Mouse (Mus musculus) macrophage (primary cell): Measurements from ENCODE around the gene Ppm1j. TPM values are rescaled to one million over a fixed set of nuclear protein-coding genes. Genes with fewer than 3 reads are reported as not detected.

Experiments used
- H3K27ac ChIP-seq: fragments of 350-480 bp; formaldehyde crosslinking; 2 replicates; pipeline ENCODE4 v1.9.0; 2021
- H3K36me3 ChIP-seq: fragments of 350-480 bp; formaldehyde crosslinking; 2 replicates; pipeline ENCODE4 v1.9.0; 2021; ENCODE audit errors: inconsistent target
- H3K4me3 ChIP-seq: fragments of 350-480 bp; formaldehyde crosslinking; 2 replicates; pipeline ENCODE4 v1.9.0; 2021; ENCODE audit errors: inconsistent target
- H3K79me2 ChIP-seq: fragments of 350-480 bp; formaldehyde crosslinking; 2 replicates; pipeline ENCODE4 v1.9.0; 2021; ENCODE audit errors: inconsistent target
- whole genome bisulfite sequencing: methylation state at CpG from one replicate; pipeline ENCODE4 v1.1.7; 2026; ENCODE audit warnings: inconsistent platforms; ENCODE audit not compliant: missing documents; 5-methylcytosine and 5-hydroxymethylcytosine counted together
- polyA plus RNA-seq: library from polyadenylated mRNA; stranded (reverse); fragments of 250-400 nt; gene quantifications from 3 replicates; pipeline ENCODE4 v1.2.4, GENCODE M21; 2018; ENCODE audit warnings: inconsistent platforms

Ppm1j gene
- polyA plus RNA-seq, 1 experiment from 2014 or later = 0.10 TPM

DNA sequence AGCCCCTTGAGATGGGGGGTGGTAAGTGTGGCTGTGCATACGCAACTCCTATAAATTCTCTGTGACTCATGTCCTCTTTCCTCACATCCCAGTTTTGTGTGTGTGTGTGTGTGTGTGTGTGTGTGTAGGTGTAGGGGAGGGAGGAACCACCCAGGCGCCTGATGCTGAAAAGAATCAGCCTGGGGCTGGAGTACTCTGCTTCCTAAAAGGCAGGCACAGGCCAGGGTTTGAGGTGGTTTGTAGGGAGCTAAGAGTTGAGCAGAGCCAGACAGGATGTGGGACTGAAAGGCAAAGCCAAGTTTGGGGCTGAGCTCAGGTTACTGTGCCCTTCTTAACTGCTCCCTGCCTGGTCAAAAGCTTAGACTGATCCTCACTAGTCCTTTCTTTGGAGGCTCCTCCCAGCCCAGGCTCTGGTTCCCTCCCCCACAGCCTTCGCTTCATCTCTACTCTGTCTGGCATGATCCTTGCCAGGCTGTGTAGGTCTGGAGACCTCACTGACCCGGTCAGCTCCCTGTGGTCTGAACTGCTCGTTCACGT lies 9.6 kb downstream of the Ppm1j start:
- Histone ChIP-seq H3K27ac (no peak overlapping the region), H3K79me2 (no peaks in the 10 kb centered on the region), H3K4me3 (no peak overlapping the region), H3K36me3 (peaks cover 9% of the 10 kb centered on the region; the same call in 1 of the 2 replicates)
- 77% methylated on average over 6 of the region's 6 CpGs for WGBS

DNA sequence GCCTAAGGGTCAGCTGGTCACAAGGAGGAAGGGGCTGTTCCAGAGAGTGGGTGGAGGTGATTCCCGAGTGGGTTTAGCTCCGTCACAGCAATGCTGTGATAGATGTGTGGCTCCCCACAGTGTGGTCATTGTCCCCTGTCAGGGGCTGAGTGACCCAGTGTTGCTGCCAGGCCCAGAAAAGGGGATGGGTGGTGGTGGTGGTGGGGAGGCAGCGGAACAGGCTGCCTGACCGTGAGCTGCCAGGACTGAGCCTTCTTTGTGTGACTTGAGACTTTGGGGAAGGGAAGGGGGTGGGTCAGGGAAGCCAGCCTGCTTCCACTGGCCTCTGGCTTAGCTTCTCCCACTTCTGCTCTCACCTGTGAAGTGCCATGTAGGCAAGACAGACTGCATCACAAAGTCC lies 10.2 kb downstream of the Ppm1j start:
- Histone ChIP-seq H3K36me3 (peaks cover 15% of the 10 kb centered on the region; the same call in 1 of the 2 replicates), H3K4me3 (no peak overlapping the region), H3K27ac (no peak overlapping the region), H3K79me2 (no peaks in the 10 kb centered on the region)
- 95% methylated on average over 4 of the region's 4 CpGs for WGBS

DNA sequence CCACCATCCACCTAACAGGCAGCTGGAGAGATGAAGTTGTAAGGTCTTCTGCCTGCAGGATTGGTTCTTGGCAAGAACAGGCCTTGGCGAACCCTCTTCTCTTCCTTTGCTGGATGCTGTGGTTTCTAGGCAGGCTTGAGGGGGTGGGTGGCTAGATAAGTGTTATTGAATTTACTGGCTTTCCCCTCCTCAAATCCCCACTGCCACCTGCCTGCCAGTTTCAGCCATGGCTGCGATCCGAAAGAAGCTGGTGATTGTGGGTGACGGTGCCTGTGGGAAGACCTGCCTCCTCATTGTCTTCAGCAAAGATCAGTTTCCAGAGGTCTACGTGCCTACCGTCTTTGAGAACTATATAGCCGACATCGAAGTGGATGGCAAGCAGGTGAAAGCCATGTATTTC lies 10.8 kb downstream of the Ppm1j start:
- peaks cover 21% of the 10 kb centered on the region for H3K36me3 ChIP-seq
- H3K79me2 ChIP-seq = no peaks in the 10 kb centered on the region
- H3K4me3 ChIP-seq = no peak overlapping the region
- no peak overlapping the region for H3K27ac ChIP-seq
- WGBS = 94% methylated on average over 8 of the region's 8 CpGs

DNA sequence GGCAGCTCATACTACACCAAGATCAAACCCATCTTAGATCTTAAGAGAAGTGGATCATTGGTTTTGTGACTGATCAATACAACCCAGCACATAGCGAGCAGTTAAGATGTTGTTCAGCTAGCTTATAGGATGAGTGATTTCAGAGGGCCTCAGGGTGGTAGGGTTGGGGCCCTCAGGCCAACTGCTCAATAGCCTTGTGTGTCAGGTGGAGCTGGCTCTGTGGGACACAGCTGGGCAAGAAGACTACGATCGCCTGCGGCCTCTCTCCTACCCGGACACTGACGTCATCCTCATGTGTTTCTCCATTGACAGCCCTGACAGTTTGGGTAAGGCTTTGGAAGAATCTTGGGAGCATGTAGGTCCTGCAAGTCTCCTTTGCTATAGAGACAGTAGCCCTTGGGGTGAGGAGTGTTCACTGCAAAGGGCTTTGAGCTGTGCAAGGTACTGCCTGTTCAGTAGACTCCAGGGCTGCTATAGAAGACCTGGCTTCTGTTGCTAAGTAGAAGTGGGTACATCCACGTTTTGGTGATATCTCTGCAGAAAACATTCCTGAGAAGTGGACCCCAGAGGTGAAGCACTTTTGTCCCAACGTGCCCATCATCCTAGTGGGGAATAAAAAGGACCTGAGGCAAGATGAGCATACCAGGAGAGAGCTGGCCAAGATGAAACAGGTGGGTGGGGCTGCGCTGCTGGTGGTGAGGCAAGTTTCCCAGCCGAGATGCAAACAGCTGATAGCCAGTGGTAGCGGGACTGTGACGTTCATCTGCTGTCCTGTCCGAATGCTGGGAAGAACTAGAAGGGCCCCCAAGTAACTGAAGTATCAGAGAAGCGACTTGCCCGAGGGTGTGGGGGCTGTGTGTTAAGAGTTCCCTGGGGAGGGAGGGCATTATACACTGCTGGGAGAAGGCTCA lies 11.8 kb downstream of the Ppm1j start:
- no peak overlapping the region for H3K27ac ChIP-seq
- peaks cover 29% of the 10 kb centered on the region for H3K36me3 ChIP-seq
- WGBS = 94% methylated on average over 15 of the region's 15 CpGs
- H3K4me3 ChIP-seq = no peak overlapping the region
- no peaks in the 10 kb centered on the region for H3K79me2 ChIP-seq

DNA sequence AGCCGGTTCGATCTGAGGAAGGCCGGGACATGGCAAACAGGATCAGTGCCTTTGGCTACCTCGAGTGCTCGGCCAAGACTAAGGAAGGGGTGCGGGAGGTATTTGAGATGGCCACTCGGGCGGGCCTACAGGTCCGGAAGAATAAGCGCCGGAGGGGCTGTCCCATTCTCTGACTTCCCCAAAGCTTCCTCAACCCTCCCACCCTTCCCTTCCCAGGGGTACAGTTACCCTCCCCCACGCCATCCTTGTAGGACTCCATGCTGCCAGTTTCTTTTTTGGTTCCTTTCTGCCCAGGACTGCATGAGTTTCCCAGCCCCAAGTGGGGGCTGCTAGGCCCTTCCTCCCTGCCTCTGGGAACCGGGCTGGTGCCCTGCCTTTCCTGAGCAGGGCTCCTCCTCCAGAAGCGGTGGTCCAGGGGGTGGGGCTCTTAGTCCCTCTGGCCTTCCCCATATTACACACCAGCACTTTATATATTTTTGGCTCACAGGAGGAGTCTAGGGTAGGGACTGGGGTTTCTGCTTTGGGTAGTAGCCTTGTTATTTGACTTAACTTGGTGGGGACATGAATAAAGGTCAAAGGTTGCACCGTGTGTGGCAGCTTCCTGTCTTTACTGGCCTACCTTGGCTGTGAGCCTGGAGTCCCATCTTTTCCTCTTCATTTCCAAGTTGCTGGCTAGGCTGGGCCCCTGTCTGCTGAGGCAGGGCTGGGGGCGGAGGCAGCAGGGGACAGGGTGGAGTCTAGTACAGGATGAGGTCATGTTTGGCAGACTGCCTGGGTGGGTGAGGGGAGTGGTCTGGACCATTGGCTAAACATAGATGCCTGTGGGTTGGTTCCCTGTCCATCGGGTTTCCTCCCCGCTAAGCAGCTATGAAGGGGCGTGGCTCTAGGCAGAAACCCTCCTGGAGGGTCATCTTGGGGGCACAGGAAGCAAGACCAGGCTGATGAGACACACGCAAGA lies 13.3 kb downstream of the Ppm1j start:
- Histone ChIP-seq H3K4me3 (no peak overlapping the region), H3K27ac (peak overlapping the region; percentile 41), H3K79me2 (no peaks in the 10 kb centered on the region), H3K36me3 (peaks cover 38% of the 10 kb centered on the region)
- WGBS = 70% methylated on average over 20 of the region's 20 CpGs

DNA sequence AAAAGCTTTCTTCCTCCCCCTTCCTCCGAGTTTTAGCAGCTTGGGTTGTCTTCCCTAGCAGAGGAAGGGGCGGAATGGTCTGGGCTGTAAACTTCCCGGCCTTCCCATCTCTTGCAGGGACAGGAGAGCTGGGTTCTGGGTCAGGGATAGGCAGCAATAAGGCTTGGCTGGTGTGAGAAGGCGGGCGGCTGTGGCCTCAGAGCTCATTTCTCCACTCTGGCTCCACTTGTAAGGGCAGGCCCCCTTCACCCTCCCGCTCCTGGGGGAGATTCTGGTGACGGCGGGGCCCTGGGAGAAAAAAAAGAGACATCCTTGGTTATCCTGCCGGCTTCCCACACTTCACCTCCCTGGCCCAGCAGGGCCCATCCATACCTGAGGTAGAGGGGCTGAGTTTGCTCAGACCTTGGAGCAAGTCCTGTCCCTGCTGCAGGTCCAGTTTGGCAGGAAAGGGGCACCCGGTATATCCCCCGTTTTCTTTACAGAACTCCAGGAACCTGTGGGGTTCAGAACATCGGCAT lies 14.2 kb downstream of the Ppm1j start:
- Histone ChIP-seq H3K4me3 (no peak overlapping the region), H3K79me2 (no peaks in the 10 kb centered on the region), H3K36me3 (peaks cover 46% of the 10 kb centered on the region), H3K27ac (peak overlapping the region; percentile 19; the same call in 1 of the 2 replicates)
- 85% methylated on average over 9 of the region's 12 CpGs for WGBS

DNA sequence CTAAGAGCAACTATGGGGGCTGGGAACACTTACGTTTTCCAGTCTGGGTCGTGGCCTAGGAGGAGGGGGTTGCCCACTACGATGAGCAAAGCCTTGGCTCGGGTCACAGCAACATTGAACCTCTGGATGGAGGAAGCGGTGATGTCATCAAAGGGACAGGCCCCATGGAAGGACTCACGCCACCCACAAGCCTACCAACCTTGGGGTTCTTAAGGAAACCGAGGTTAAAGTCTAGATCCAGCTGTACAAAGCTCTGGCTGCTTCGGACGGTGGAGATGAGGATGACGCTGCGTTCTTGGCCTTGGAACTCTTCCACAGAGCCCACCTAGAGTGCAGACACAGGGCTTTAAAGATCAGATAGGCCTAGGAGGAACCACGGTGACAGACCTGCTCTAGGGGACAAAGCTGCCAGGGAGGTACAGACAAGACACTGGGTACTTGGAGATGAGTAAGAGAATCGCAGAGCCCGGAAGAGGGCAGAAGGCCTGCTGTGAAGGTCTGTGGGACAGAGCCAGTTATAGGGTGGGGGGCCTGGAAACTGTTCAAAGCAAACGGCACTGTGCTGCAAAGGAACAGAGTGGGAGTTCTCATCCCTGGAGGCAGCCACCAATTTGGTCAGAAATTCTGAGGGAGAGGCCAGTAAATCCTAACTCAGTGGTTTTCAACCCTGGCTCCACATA lies 14.9 kb downstream of the Ppm1j start:
- Histone ChIP-seq H3K4me3 (no peak overlapping the region), H3K27ac (no peak overlapping the region), H3K36me3 (peaks cover 54% of the 10 kb centered on the region), H3K79me2 (no peaks in the 10 kb centered on the region)
- 83% methylated on average over 15 of the region's 15 CpGs for WGBS

DNA sequence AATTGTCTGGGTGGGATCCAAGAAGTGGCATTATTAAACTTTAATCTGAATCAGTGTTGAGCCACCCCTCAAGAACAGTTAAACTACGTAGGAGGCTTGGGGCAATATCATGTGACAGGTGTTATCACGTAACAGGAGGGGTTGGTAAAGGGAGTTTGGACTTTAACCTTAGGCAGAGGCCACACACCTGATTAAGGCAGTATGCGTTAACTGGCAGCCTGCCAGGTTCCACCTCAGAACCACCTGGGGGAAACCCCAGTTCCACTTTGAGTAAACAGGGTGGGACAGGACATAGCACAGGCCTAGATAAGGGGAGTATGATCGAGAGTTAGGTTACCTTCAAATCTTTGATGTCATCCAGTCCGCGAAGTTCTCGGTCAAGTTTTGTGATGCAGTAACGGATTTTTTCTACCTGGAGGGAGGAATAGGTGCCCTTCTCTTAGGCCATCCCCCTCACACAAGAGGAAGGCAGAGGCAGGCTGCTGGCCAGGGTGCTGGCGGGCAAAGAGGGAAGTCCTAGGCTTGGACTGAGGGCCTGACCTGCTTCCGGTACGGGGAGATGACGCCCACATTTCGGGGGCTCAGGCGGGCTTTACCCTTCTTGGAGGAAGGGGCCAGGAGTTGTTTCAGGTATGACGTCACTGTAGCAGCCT lies 15.7 kb downstream of the Ppm1j start:
- H3K79me2 ChIP-seq = no peaks in the 10 kb centered on the region
- 83% methylated on average over 15 of the region's 15 CpGs for WGBS
- peaks cover 62% of the 10 kb centered on the region for H3K36me3 ChIP-seq
- no peak overlapping the region for H3K27ac ChIP-seq
- no peak overlapping the region for H3K4me3 ChIP-seq

DNA sequence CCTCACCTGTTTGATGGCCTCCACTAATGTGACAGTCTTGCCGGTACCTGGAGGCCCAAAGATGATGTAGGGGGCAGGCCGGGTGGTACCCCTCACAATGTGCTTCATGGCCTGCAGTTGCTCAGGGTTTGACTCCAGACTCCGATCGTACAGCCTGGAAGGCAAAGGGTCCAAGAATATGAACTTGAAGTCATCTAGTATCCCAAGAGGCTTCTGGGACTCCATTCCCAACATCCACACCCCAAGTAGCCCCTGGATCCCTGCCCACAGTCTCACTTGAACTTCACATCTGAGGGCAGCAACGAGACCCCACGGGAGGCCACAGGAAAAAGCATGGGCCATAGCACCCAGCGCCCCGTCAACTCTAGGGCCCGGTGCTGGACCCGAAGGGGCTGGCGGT lies 19.8 kb downstream of the Ppm1j start:
- H3K4me3 ChIP-seq = no peak overlapping the region
- H3K79me2 ChIP-seq = no peaks in the 10 kb centered on the region; the same call in 1 of the 2 replicates
- H3K36me3 ChIP-seq = peaks cover 89% of the 10 kb centered on the region
- no peak overlapping the region for H3K27ac ChIP-seq
- 91% methylated on average over 11 of the region's 11 CpGs for WGBS

DNA sequence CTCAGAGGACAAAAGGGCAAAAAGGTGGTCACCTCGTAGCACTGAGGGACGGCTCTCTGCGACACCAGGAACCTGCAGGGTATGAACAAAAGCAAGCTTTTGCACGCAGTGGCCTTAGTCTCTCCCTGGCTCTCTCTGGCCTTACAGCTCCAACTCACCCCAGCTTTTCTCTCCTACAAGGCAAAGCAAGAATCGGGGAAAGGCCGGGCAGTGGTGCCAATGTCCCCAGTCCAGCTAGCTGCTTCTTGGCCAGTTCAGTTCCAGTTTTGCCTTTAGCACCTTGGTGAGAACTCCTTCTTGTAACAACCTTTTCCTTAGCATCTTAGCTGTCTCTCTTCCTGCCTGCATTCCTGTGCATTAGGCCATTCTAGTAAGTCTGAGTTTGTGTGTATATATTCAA lies 20.6 kb downstream of the Ppm1j start:
- peaks cover under 1% of the 10 kb centered on the region; the same call in 1 of the 2 replicates for H3K79me2 ChIP-seq
- H3K4me3 ChIP-seq = no peak overlapping the region
- whole genome bisulfite sequencing = 100% methylated on average over 6 of the region's 6 CpGs
- no peak overlapping the region for H3K27ac ChIP-seq
- H3K36me3 ChIP-seq = peaks cover 82% of the 10 kb centered on the region

DNA sequence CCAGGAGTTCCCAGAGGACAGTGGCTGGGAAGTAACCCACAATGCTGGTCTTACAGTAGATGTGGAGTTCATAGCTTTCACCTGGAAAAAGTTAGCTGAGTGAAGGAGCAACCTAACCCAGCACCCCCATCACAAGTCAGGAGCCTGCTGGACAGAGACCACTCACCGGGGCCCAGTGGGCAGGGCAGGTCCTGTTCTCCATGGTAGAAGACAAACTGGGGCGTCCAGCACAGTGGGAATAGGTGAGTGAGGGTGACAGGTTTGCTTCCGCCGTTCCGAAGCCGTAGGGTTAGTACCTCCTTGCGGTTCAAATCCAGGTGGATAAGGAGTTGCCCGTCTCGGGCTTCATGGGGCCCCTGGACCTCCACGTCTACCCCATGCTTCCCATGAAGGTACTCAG lies 23.5 kb downstream of the Ppm1j start:
- 97% methylated on average over 9 of the region's 10 CpGs for WGBS
- Histone ChIP-seq H3K79me2 (peaks cover 12% of the 10 kb centered on the region; the same call in 1 of the 2 replicates), H3K36me3 (peaks cover 75% of the 10 kb centered on the region), H3K27ac (no peak overlapping the region), H3K4me3 (no peak overlapping the region)

DNA sequence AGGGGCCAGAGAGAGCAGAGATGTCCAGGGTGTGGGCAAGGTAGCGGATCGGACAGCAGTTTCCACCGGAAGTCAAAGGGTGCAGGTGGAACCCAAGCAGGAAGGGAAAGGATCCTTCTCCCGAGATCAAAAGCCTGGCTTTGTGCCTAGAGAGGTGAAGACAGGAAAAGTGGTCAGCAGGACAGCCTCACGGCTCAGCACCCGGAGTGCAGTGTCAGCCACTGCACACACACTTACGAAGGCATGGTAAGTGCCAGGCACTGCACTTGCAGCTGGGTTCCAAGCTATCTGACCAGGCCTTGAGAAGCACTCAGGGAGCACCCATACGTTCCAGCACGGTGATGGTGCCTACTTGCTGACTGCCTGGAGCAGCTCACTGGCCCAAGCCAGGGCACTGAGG lies 24.7 kb downstream of the Ppm1j start:
- no peak overlapping the region for H3K4me3 ChIP-seq
- peaks cover 12% of the 10 kb centered on the region; the same call in 1 of the 2 replicates for H3K79me2 ChIP-seq
- 97% methylated on average over 9 of the region's 9 CpGs for WGBS
- no peak overlapping the region for H3K27ac ChIP-seq
- H3K36me3 ChIP-seq = peaks cover 63% of the 10 kb centered on the region

DNA sequence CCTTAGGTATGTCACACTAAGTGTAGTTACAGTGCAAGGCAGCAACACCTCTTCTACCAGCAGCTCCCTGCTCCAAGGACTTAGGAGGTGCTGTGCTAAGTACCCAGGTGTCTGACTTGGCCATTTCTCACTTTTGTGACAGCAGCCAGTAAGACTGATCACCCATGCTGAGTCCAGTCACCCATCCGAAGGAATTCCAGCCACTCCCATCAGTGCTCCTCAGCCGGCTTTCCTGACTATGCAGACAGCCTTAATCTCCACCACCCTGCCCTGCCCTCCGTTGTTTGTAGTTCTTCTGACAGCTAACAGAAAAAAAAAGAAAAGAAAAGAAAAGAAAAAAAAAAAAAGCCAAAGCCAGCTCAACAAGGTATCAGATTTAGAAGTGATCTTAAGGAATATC lies 30.9 kb downstream of the Ppm1j start:
- WGBS = 92% methylated on average over 3 of the region's 3 CpGs
- Histone ChIP-seq H3K79me2 (peaks cover 65% of the 10 kb centered on the region; the same call in 1 of the 2 replicates), H3K36me3 (peaks cover 11% of the 10 kb centered on the region; the same call in 1 of the 2 replicates), H3K4me3 (no peak overlapping the region), H3K27ac (no peak overlapping the region)
